Mouse (Mus musculus): ENCODE measurements at regions not wholly inside any gene's neighbourhood (a gene's known extent, or its start where the extent isn't known, plus 50 kb on each side); places are given as distances from the start of the nearest gene placed in this dataset.

GRCm38 (mm10) chr7:70712141-70712540, 345.6 kb upstream of the Nr2f2 start:
- Histone ChIP-seq H3K36me3 (ENCODE audit: control insufficient read depth, insufficient read depth, low read length, poor library complexity, severe bottlenecking) (no peaks in the 10 kb centered on the region), H3K27ac (ENCODE audit: insufficient read depth, low read length) (no peak overlapping the region)
- TF ChIP-seq EP300 (IDR thresholded peaks at IDR 0.05; ENCODE audit: insufficient read depth, low read depth, low read length) (no peak), POLR2A (IDR thresholded peaks at IDR 0.05; ENCODE audit: insufficient read depth, low read length) (no peak), CTCF (IDR thresholded peaks at IDR 0.05; ENCODE audit: low read depth, low read length) (no peak)

DNA sequence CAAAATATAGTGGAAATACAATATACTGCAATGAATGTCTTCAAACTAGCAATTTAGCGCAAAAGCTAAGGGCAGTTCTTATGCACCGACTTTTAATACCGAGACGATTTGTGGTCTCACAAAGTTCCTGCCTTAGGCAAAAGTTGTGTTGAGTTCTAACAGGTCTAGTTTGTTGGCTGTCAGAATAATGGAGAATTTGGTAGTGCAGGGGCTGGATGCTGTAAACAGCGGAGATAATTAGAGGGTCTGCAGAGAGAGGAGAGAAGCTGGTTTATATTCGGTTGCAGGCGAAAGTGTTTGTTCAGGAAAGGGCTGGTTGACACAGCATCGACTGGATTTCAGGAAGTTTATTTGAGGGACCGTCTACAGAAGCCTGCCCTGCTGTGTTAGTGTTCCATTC, 339.7 kb upstream of the Nr2f2 start:
- Histone ChIP-seq H3K4me3 (ENCODE audit: low read depth, low read length) (no peak overlapping the region), H3K36me3 (ENCODE audit: control insufficient read depth, insufficient read depth, low read length, poor library complexity, severe bottlenecking) (no peaks in the 10 kb centered on the region), H3K9ac (ENCODE audit: low read depth, poor library complexity, severe bottlenecking) (no peak overlapping the region), H3K9me3 (replicated peaks; ENCODE audit: control insufficient read depth, insufficient read depth, low read length, poor library complexity, severe bottlenecking) (no peaks in the 10 kb centered on the region), H3K27me3 (ENCODE audit: control insufficient read depth, insufficient read depth, low read length, poor library complexity, severe bottlenecking) (no peaks in the 10 kb centered on the region), H3K27ac (ENCODE audit: insufficient read depth, low read length) (no peak overlapping the region), H3K4me1 (ENCODE audit: control insufficient read depth, insufficient read depth, low read length) (no peaks in the 10 kb centered on the region)
- TF ChIP-seq POLR2A (IDR thresholded peaks at IDR 0.05; ENCODE audit: insufficient read depth, low read length) (no peak), EP300 (IDR thresholded peaks at IDR 0.05; ENCODE audit: insufficient read depth, low read depth, low read length) (no peak), CTCF (IDR thresholded peaks at IDR 0.05; ENCODE audit: low read depth, low read length) (no peak)

More at GRCm38 (mm10) chr7:70712141-70712540, 345.6 kb upstream of the Nr2f2 start:
- H3K27me3 ChIP-seq (ENCODE audit: control insufficient read depth, insufficient read depth, low read length, poor library complexity, severe bottlenecking), result no peaks in the 10 kb centered on the region
- H3K9ac ChIP-seq (ENCODE audit: low read depth, poor library complexity, severe bottlenecking), result no peak overlapping the region
- no peak overlapping the region for H3K4me3 ChIP-seq (ENCODE audit: low read depth, low read length)
- H3K4me1 ChIP-seq (ENCODE audit: control insufficient read depth, insufficient read depth, low read length), result no peaks in the 10 kb centered on the region
- H3K9me3 ChIP-seq (replicated peaks; ENCODE audit: control insufficient read depth, insufficient read depth, low read length, poor library complexity, severe bottlenecking), result no peaks in the 10 kb centered on the region

- no peaks in the 10 kb centered on the region for H3K27me3 ChIP-seq (ENCODE audit: control insufficient read depth, insufficient read depth, low read length, poor library complexity, severe bottlenecking)
- no peak for TF ChIP-seq POLR2A (IDR thresholded peaks at IDR 0.05; ENCODE audit: insufficient read depth, low read length)
- no peak for TF ChIP-seq CTCF (IDR thresholded peaks at IDR 0.05; ENCODE audit: low read depth, low read length)
- TF ChIP-seq EP300 (IDR thresholded peaks at IDR 0.05; ENCODE audit: insufficient read depth, low read depth, low read length), result no peak
- no peaks in the 10 kb centered on the region for H3K9me3 ChIP-seq (replicated peaks; ENCODE audit: control insufficient read depth, insufficient read depth, low read length, poor library complexity, severe bottlenecking)
- H3K36me3 ChIP-seq (ENCODE audit: control insufficient read depth, insufficient read depth, low read length, poor library complexity, severe bottlenecking), result no peaks in the 10 kb centered on the region
- H3K4me1 ChIP-seq (ENCODE audit: control insufficient read depth, insufficient read depth, low read length), result no peaks in the 10 kb centered on the region
- no peak overlapping the region for H3K9ac ChIP-seq (ENCODE audit: low read depth, poor library complexity, severe bottlenecking)
- no peak overlapping the region for H3K4me3 ChIP-seq (ENCODE audit: low read depth, low read length)
- no peak overlapping the region for H3K27ac ChIP-seq (ENCODE audit: insufficient read depth, low read length)
Observed at GRCm38 (mm10) chr7:70703784-70704183, 337.2 kb upstream of the Nr2f2 start.

DNA sequence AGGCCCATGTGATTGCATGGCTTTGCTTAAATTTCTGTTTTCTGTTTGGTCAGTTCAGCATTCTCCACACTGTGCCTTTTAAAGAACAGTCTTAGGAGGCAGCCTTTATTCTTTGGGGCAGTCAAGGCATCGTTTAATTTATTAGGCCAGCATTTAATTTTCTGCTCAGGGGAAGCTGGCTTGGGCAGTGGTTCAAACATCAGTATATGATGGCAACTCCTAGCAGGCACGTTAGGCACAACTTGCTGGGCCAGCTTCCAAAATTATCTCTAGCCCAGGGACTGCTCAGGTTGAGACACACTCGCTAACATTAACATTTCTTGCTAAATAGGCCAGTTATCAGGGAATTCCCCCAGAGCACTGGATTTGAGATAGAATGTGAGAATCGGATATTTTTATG, 333.9 kb upstream of the Nr2f2 start:
- H3K4me1 ChIP-seq (ENCODE audit: control insufficient read depth, insufficient read depth, low read length), result no peaks in the 10 kb centered on the region
- TF ChIP-seq CTCF (IDR thresholded peaks at IDR 0.05; ENCODE audit: low read depth, low read length) (no peak), POLR2A (IDR thresholded peaks at IDR 0.05; ENCODE audit: insufficient read depth, low read length) (no peak), EP300 (IDR thresholded peaks at IDR 0.05; ENCODE audit: insufficient read depth, low read depth, low read length) (no peak)

DNA sequence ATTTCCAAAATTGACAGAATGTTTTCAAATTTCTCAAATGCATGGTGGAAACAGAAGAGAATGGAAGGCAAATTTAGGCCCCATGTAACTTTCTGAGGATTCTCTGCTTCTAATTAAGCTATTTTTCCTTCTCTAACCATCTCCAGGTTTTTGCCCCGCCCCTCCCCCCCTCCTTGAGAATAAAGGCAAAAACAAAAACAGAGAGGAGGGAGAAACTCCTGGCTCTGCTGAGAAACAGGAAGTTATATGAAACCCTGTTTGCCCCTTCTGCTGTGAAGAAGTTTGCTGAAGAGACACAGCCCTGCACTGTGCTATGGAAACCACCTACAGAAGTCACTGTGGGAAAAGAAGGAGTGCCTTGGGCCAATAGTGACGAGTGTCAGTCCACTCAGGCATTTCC, 332.9 kb upstream of the Nr2f2 start:
- no peak for TF ChIP-seq CTCF (IDR thresholded peaks at IDR 0.05; ENCODE audit: low read depth, low read length)
- TF ChIP-seq EP300 (IDR thresholded peaks at IDR 0.05; ENCODE audit: insufficient read depth, low read depth, low read length), result no peak
- no peak for TF ChIP-seq POLR2A (IDR thresholded peaks at IDR 0.05; ENCODE audit: insufficient read depth, low read length)

More for the DNA sequence above, 333.9 kb upstream of the Nr2f2 start:
- Histone ChIP-seq H3K4me3 (ENCODE audit: low read depth, low read length) (no peak overlapping the region), H3K9ac (ENCODE audit: low read depth, poor library complexity, severe bottlenecking) (no peak overlapping the region), H3K9me3 (replicated peaks; ENCODE audit: control insufficient read depth, insufficient read depth, low read length, poor library complexity, severe bottlenecking) (peaks cover 4% of the 10 kb centered on the region; the same call in 1 of the 2 replicates), H3K27ac (ENCODE audit: insufficient read depth, low read length) (no peak overlapping the region), H3K36me3 (ENCODE audit: control insufficient read depth, insufficient read depth, low read length, poor library complexity, severe bottlenecking) (no peaks in the 10 kb centered on the region), H3K27me3 (ENCODE audit: control insufficient read depth, insufficient read depth, low read length, poor library complexity, severe bottlenecking) (no peaks in the 10 kb centered on the region)

GRCm38 (mm10) chr7:70698986-70699385, 332.5 kb upstream of the Nr2f2 start:
- Histone ChIP-seq H3K4me3 (ENCODE audit: low read depth, low read length) (no peak overlapping the region), H3K4me1 (ENCODE audit: control insufficient read depth, insufficient read depth, low read length) (no peaks in the 10 kb centered on the region), H3K9me3 (replicated peaks; ENCODE audit: control insufficient read depth, insufficient read depth, low read length, poor library complexity, severe bottlenecking) (peaks cover 4% of the 10 kb centered on the region; the same call in 1 of the 2 replicates), H3K9ac (ENCODE audit: low read depth, poor library complexity, severe bottlenecking) (no peak overlapping the region), H3K36me3 (ENCODE audit: control insufficient read depth, insufficient read depth, low read length, poor library complexity, severe bottlenecking) (no peaks in the 10 kb centered on the region), H3K27me3 (ENCODE audit: control insufficient read depth, insufficient read depth, low read length, poor library complexity, severe bottlenecking) (no peaks in the 10 kb centered on the region), H3K27ac (ENCODE audit: insufficient read depth, low read length) (no peak overlapping the region)
- TF ChIP-seq EP300 (IDR thresholded peaks at IDR 0.05; ENCODE audit: insufficient read depth, low read depth, low read length), result no peak
- TF ChIP-seq CTCF (IDR thresholded peaks at IDR 0.05; ENCODE audit: low read depth, low read length), result no peak
- TF ChIP-seq POLR2A (IDR thresholded peaks at IDR 0.05; ENCODE audit: insufficient read depth, low read length), result no peak

More for the DNA sequence above, 332.9 kb upstream of the Nr2f2 start:
- Histone ChIP-seq H3K9ac (ENCODE audit: low read depth, poor library complexity, severe bottlenecking) (no peak overlapping the region), H3K4me3 (ENCODE audit: low read depth, low read length) (no peak overlapping the region), H3K4me1 (ENCODE audit: control insufficient read depth, insufficient read depth, low read length) (no peaks in the 10 kb centered on the region), H3K27me3 (ENCODE audit: control insufficient read depth, insufficient read depth, low read length, poor library complexity, severe bottlenecking) (no peaks in the 10 kb centered on the region), H3K36me3 (ENCODE audit: control insufficient read depth, insufficient read depth, low read length, poor library complexity, severe bottlenecking) (no peaks in the 10 kb centered on the region), H3K9me3 (replicated peaks; ENCODE audit: control insufficient read depth, insufficient read depth, low read length, poor library complexity, severe bottlenecking) (peaks cover 4% of the 10 kb centered on the region; the same call in 1 of the 2 replicates), H3K27ac (ENCODE audit: insufficient read depth, low read length) (no peak overlapping the region)

Data from ES-Bruce4 (cell line).